Mouse (Mus musculus): ENCODE measurements around the gene Ccdc66.
A peak's percentile ranks its signal among the peaks of the same experiment; 100 is the strongest.

The Ccdc66 gene

GRCm38 (mm10) chr14:27507894-27508643 lies at the start of gene Ccdc66:
Gene Ccdc66, minus strand, starts transcription at chr14:27508460.
- peak; percentile 83 to 90 for DNase-seq (ENCODE audit: low read depth in 1 of 2, low spot score in 2 of 2)

DNA sequence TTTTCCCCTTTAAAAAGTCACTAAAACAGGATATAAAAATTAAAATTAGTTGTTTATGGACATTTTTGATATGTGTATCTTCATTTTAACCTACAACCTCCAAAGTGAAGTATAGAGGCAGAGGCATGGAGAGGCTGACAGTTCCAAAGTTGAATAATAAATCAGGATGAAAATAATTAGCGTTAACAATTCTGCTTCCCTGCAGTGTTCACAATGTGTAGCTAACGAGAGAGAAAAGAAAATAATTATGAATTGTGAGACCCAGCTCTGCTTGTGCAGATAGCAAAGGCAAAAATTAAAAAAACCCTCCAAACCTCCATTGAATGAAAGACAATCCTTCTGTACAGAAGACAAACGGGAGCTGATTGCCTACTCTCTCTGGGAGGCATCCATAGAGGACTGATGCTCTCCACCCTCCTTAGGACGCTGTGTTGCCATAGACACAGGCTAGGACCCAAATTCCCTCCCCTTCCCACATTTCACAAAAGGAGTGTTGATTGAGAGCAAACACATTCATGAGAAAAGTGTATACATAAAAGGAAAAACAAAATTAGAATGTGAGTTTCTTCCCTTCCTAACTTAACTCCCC lies 35.7 kb upstream of the Ccdc66 start:
- no peak for DNase-seq (ENCODE audit: low read depth in 1 of 2, low spot score in 2 of 2)

- DNase-seq (ENCODE audit: low read depth in 1 of 2, low spot score in 2 of 2): no peak
Observed at GRCm38 (mm10) chr14:27536441-27536840, 28.2 kb upstream of the Ccdc66 start.

DNA sequence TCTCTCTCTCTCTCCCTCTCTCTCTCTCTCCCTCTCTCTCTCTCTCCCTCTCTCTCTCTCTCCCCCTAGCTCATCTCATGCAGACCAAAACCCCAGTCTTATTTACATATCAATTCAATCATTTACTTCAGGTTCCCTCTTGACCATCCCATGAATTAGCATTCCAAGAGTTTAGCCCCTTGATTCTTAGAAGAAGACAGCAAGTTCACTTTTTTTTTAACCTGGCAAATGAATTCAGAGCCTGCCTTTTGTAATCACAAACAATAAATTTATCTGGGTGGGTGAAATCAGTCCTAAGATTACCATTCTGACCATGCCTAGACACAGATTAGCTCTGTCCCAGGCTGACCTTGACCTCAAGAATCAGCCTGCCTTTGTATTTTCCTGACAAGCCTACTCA lies 16.3 kb upstream of the Ccdc66 start:
- no peak for DNase-seq (ENCODE audit: low read depth in 1 of 2, low spot score in 2 of 2)

DNA sequence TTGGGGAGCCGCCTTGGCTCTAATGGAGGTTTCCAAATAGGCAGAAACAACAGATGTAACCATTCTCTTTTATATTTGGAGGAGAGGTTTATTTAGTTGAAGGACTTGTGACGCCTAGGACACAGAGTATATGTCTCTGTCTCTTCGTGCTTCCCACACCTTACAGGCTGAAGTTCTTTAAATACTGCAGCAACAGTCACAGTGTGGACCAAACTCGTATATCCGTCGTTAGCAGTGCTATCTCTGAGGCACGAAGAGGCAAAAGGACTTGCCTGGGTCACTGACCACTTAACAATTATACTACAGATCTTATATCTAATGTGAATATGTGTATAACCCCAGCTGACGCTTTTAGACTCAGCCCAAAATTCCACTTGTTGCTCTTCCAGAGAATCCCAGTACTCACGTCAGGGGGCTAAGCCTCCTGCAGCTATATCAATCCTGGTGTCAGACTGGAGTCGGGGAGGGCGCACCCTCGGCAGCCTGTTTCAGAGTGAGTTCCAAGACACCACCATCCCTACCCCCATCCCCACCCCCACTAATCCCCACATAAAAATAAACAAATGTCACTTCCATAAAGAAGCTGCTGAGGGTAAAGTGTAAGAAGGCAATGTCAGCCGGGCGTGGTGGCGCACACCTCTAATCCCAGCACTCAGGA lies 513 bp upstream of the Ccdc66 start:
- DNase-seq (ENCODE audit: low read depth in 1 of 2, low spot score in 2 of 2): no peak

- DNase-seq (ENCODE audit: low read depth in 1 of 2, low spot score in 2 of 2): no peak
Observed at GRCm38 (mm10) chr14:27501096-27501495, 7.2 kb downstream of the Ccdc66 start.

- no peak for DNase-seq (ENCODE audit: low read depth in 1 of 2, low spot score in 2 of 2)
Observed at GRCm38 (mm10) chr14:27493516-27493915, 14.7 kb downstream of the Ccdc66 start.

DNA sequence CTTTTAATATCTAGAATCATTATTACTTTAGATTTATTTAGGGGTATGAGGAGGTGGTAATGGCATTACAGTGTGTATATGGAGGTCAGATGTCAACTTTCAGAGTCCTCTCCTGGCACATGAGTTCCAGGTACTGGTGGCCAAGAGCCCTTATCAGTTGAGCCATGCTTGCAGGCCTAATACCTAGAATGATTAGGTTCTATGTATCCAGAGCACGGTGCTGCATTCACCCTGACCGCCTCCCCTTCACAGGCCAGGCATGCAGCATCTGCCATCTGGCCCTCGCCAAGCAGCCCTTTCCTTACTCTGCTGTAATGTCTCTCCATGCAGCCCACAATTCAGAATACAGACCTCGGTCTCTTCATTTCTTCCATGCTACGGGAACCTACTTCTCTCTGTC lies 16.9 kb downstream of the Ccdc66 start:
- DNase-seq (ENCODE audit: low read depth in 1 of 2, low spot score in 2 of 2): no peak

DNA sequence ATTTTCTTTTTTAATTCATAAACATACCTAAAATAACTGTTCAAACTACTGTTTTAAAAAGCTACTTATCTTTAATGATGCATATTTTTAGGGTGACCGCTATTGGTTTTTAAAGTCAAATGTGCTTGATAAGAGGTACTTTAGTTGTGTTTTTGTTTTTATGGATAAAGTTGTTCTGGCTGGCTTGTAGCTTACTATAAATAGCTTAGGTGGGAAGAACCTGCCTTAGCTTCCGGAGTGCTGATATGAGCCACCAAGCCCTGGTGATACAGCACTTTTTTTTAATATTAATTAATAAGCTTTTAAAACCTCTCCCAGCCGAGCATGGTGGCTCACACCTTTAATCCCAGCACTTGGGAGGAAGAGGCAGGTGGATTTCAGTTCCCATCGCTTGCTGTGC lies 61.3 kb downstream of the Ccdc66 start:
- DNase-seq (ENCODE audit: low read depth in 1 of 2, low spot score in 2 of 2): no peak

GRCm38 (mm10) chr14:27444851-27445281 lies 63.4 kb downstream of the Ccdc66 start:
- DNase-seq (ENCODE audit: low read depth in 1 of 2, low spot score in 2 of 2): no peak

GRCm38 (mm10) chr14:27440921-27441320 lies 67.3 kb downstream of the Ccdc66 start:
- no peak for DNase-seq (ENCODE audit: low read depth in 1 of 2, low spot score in 2 of 2)

DNA sequence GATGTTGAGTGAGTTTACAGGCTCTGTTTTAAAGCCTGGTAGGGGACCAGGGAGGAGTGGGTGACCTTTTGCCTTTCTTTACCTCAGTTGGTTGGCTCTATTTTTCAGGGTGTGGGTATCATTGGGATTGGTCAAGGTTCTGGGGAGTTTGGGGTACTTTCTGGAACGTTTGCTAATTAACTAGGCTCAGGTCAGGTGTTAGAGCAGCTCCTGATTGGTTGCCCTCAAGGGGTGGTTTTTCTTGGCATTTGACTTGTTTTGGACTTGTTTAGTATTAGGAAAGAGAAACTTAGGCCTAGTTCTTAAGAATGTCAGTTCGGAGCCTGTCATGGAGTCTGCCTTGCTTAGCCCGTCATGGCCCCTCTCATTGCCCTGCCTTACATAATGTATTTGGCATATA lies 71.4 kb downstream of the Ccdc66 start:
- no peak for DNase-seq (ENCODE audit: low read depth in 1 of 2, low spot score in 2 of 2)

DNA sequence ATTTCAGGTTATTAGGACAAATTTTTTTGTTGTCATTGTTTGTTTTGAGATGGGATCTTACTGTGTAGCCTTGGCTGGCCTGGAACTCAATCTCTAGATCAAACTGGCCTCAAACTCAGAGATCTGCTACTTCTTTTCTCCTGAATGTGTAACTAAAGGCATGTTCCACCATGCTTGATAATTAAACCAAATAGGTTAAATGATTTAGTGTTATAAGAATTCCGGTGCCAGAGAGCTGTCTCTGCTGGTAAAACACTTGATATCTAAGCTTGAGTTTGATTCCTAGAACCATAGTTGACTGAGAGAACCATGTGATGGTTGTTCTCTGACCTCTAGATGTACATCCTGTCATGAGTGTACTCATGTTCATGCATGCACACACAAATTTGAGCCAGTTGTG lies 72.1 kb downstream of the Ccdc66 start:
- DNase-seq (ENCODE audit: low read depth in 1 of 2, low spot score in 2 of 2): no peak

- DNase-seq (ENCODE audit: low read depth in 1 of 2, low spot score in 2 of 2): no peak
Observed at GRCm38 (mm10) chr14:27432064-27432463, 76.2 kb downstream of the Ccdc66 start.
